Comparison of ENCODE assay signal across 8 mouse cellular contexts in genomic region chr15:102519211-102520141, GRCm38 (mm10). TPM values are rescaled to one million over a fixed set of nuclear protein-coding genes. Genes with fewer than 3 reads are reported as not detected.
DNase-seq lines count a peak whose midpoint lies in the region; ATAC-seq and TF ChIP-seq lines count a peak whose summit lies in the region.

No protein-coding gene starts in this region.

- H3K36me3 ChIP-seq in forebrain, embryonic 12.5 days (replicated peaks), result peaks cover 37% of the 10 kb centered on the region
- peaks cover 37% of the 10 kb centered on the region for H3K36me3 ChIP-seq in liver, embryonic 12.5 days

- TF ChIP-seq CTCF in gastrocnemius, adult 2 months (IDR thresholded peaks at IDR 0.05), result no peak

- peak overlapping the region; percentile 80 for H3K9ac ChIP-seq in forebrain, embryonic 12.5 days
- H3K9ac ChIP-seq in liver, embryonic 12.5 days, result peak overlapping the region; percentile 89

- H3K27ac ChIP-seq in gastrocnemius, adult 2 months, result peak overlapping the region; percentile 99
- peak overlapping the region; percentile 99 for H3K27ac ChIP-seq in forebrain, embryonic 12.5 days
- peak overlapping the region; percentile 97 for H3K27ac ChIP-seq in liver, embryonic 12.5 days

- no peak for DNase-seq in gastrocnemius, adult 2 months
- DNase-seq in gastrocnemius, postnatal 36 days, result no peak
- peak; percentile 57 for DNase-seq in A20 (ENCODE audit: low read depth, low spot score)
- no peak for DNase-seq in urinary bladder, postnatal 25 days (ENCODE audit: low spot score)
- no peak for DNase-seq in left cerebral cortex, postnatal 10 days (ENCODE audit: extremely low spot score in 1 of 2, low spot score in 2 of 2)

- H3K4me2 ChIP-seq in forebrain, embryonic 12.5 days, result peak overlapping the region; percentile 64
- H3K4me2 ChIP-seq in liver, embryonic 12.5 days, result peak overlapping the region; percentile 99

- no peaks in the 10 kb centered on the region for H3K9me3 ChIP-seq in forebrain, embryonic 12.5 days
- no peaks in the 10 kb centered on the region for H3K9me3 ChIP-seq in liver, embryonic 12.5 days (replicated peaks)

- peaks cover 39% of the 10 kb centered on the region for H3K4me1 ChIP-seq in forebrain, embryonic 12.5 days
- peaks cover 48% of the 10 kb centered on the region for H3K4me1 ChIP-seq in liver, embryonic 12.5 days

- peak overlapping the region; percentile 84 for H3K4me3 ChIP-seq in gastrocnemius, adult 2 months
- peak overlapping the region; percentile 72 for H3K4me3 ChIP-seq in forebrain, embryonic 12.5 days (replicated peaks)
- peak overlapping the region; percentile 76 for H3K4me3 ChIP-seq in liver, embryonic 12.5 days

- 75% methylated on average over 17 of the region's 17 CpGs for WGBS in forebrain, embryonic 12.5 days
- WGBS in liver, embryonic 12.5 days (ENCODE audit: insufficient replicate concordance), result 31% methylated on average over 17 of the region's 17 CpGs

- ATAC-seq in forebrain, embryonic 12.5 days (ENCODE audit: low FRiP score), result no peak
- ATAC-seq in liver, embryonic 12.5 days, result no peak
- no peak for ATAC-seq in frontal cortex, adult (ENCODE audit: low TSS enrichment)

- H3K27me3 ChIP-seq in forebrain, embryonic 12.5 days, result no peaks in the 10 kb centered on the region
- peaks cover 10% of the 10 kb centered on the region; the same call in 1 of the 2 replicates for H3K27me3 ChIP-seq in liver, embryonic 12.5 days (replicated peaks)

- intact Hi-C loops in gastrocnemius, adult 2 months (cut with DNase I), result loop anchor here (5.0 kb wide), 1 partner anchor 47 kb away; the partner anchor contains the start of gene Pcbp2
- intact Hi-C loops in gastrocnemius, postnatal 36 days (cut with DNase I), result no loop called here
- intact Hi-C loops in left cerebral cortex, postnatal 10 days (cut with DNase I), result no loop called here

RNA-seq across cellular contexts. Expression of gene Tarbp2, which starts 1.5 kb away (rescaled TPM):
- 10 to 100 TPM; 33.0 to 37.0 TPM for total RNA-seq in gastrocnemius, adult 2 months (2021)
- total RNA-seq in gastrocnemius, postnatal 36 days (2021), result 10 to 100 TPM; 33.0 to 33.4 TPM
- polyA plus RNA-seq in forebrain, embryonic 12.5 days (2016; fragmentation: Nextera tagmentation; extraction: Ambion mirVana), result 91.9 and 93.5 TPM in 2 replicates
- 63.5 and 66.7 TPM in 2 replicates for polyA plus RNA-seq in liver, embryonic 12.5 days (2016; fragmentation: Nextera tagmentation; extraction: Ambion mirVana)
- 10 to 100 TPM; 40.8 to 42.5 TPM for total RNA-seq in left cerebral cortex, postnatal 10 days (2021)

RNA-seq across cellular contexts. Expression of gene Map3k12, which starts 2.6 kb away (rescaled TPM):
- total RNA-seq in gastrocnemius, adult 2 months (2021), result 1 to 10 TPM; 1.3 to 1.6 TPM
- total RNA-seq in gastrocnemius, postnatal 36 days (2021), result 1 to 10 TPM; 1.6 to 1.9 TPM
- polyA plus RNA-seq in forebrain, embryonic 12.5 days (2016; fragmentation: Nextera tagmentation; extraction: Ambion mirVana), result 39.4 and 40.1 TPM in 2 replicates
- 4.2 and 4.5 TPM in 2 replicates for polyA plus RNA-seq in liver, embryonic 12.5 days (2016; fragmentation: Nextera tagmentation; extraction: Ambion mirVana)
- 10 to 100 TPM; 93.0 to 95.6 TPM for total RNA-seq in left cerebral cortex, postnatal 10 days (2021)

RNA-seq across cellular contexts. Expression of gene Npff, which starts 5.3 kb away (rescaled TPM):
- 1 to 10 TPM; 2.6 TPM for total RNA-seq in gastrocnemius, adult 2 months (2021)
- 1 to 10 TPM; 1.3 to 2.1 TPM for total RNA-seq in gastrocnemius, postnatal 36 days (2021)
- polyA plus RNA-seq in forebrain, embryonic 12.5 days (2016; fragmentation: Nextera tagmentation; extraction: Ambion mirVana), result 2.7 and 2.9 TPM in 2 replicates
- polyA plus RNA-seq in liver, embryonic 12.5 days (2016; fragmentation: Nextera tagmentation; extraction: Ambion mirVana), result 1.0 TPM in 2 replicates
- total RNA-seq in left cerebral cortex, postnatal 10 days (2021), result 1 to 10 TPM; 3.4 to 4.2 TPM

RNA-seq across cellular contexts. Expression of gene Gm10337, which starts 16.0 kb away (rescaled TPM):
- not detected for total RNA-seq in gastrocnemius, adult 2 months (2021)
- not detected for total RNA-seq in gastrocnemius, postnatal 36 days (2021)
- 3.9 and 7.9 TPM in 2 replicates for polyA plus RNA-seq in forebrain, embryonic 12.5 days (2016; fragmentation: Nextera tagmentation; extraction: Ambion mirVana)
- not detected in 2 replicates for polyA plus RNA-seq in liver, embryonic 12.5 days (2016; fragmentation: Nextera tagmentation; extraction: Ambion mirVana)
- total RNA-seq in left cerebral cortex, postnatal 10 days (2021), result not detected

RNA-seq across cellular contexts. Expression of gene Pcbp2, which starts 49.1 kb away (rescaled TPM):
- 100 to 1,000 TPM; 401 to 459 TPM for total RNA-seq in gastrocnemius, adult 2 months (2021)
- total RNA-seq in gastrocnemius, postnatal 36 days (2021), result 100 to 1,000 TPM; 350 to 411 TPM
- 191 and 192 TPM in 2 replicates for polyA plus RNA-seq in forebrain, embryonic 12.5 days (2016; fragmentation: Nextera tagmentation; extraction: Ambion mirVana)
- polyA plus RNA-seq in liver, embryonic 12.5 days (2016; fragmentation: Nextera tagmentation; extraction: Ambion mirVana), result 101 and 104 TPM in 2 replicates
- total RNA-seq in left cerebral cortex, postnatal 10 days (2021), result 100 to 1,000 TPM; 457 to 465 TPM

Comparison
In these comparisons a context has a peak if more than half of its experiments do, and no peak if none do; other contexts are left out.
1. RNA of gene Map3k12, which starts 2.6 kb away (total RNA-seq): 93.0 to 95.6 TPM in left cerebral cortex, postnatal 10 days; 1.6 to 1.9 TPM in gastrocnemius, postnatal 36 days and 1.3 to 1.6 TPM in gastrocnemius, adult 2 months; every median in the first group is over 10 times any median in the second.
2. Peak in every context shown above with its lines, with median percentiles within 50 percentile points of each other: H3K27ac ChIP-seq and H3K4me3 ChIP-seq.